Mouse (Mus musculus) brown adipose tissue, adult 24 weeks (tissue): Measurements from ENCODE around the gene Thada. TPM values are rescaled to one million over a fixed set of nuclear protein-coding genes. Genes with fewer than 3 reads are reported as not detected.
"Not testable (repeated sequence)": the region's sequence is repeated elsewhere in the genome, so short reads cannot be mapped to it uniquely, and the experiment has no call there.

Experiments
- H3K27ac ChIP-seq: fragments of 200-500 bp; replicated peaks from 2 replicates; pipeline ENCODE4 v1.5.1; 2012; ENCODE audit warnings: low read depth, mild to moderate bottlenecking, low read length
- H3K4me1 ChIP-seq: fragments of 200-500 bp; 2 replicates; pipeline ENCODE4 v1.6.1; 2012; ENCODE audit warnings: low read length, mixed read lengths; ENCODE audit not compliant: control insufficient read depth, insufficient read depth, insufficient read length
- H3K4me3 ChIP-seq: fragments of 200-500 bp; 2 replicates; pipeline ENCODE4 v1.5.1; 2012; ENCODE audit warnings: low read depth, mild to moderate bottlenecking, low read length, moderate library complexity; ENCODE audit not compliant: insufficient read depth
- polyA plus RNA-seq: library from polyadenylated mRNA; stranded (reverse); fragments of >200 nt; gene quantifications from 2 replicates; pipeline ENCODE4 v1.2.4, GENCODE M21; 2012; ENCODE audit not compliant: missing spikeins, insufficient read depth, insufficient read length

Thada gene
- polyA plus RNA-seq, 1 experiment = 4.7 TPM

GRCm38 (mm10) chr17:84236781-84237557 lies 229.0 kb downstream of the Thada start:
- Histone ChIP-seq H3K4me1 (peaks cover 7% of the 10 kb centered on the region), H3K4me3 (no peak overlapping the region), H3K27ac (peak overlapping the region; percentile 45; the same call in 1 of the 2 replicates)

GRCm38 (mm10) chr17:84235399-84235928 lies 230.5 kb downstream of the Thada start:
- Histone ChIP-seq H3K4me1 (peaks cover 7% of the 10 kb centered on the region), H3K4me3 (no peak overlapping the region), H3K27ac (no peak overlapping the region)

GRCm38 (mm10) chr17:84234785-84235184 lies 231.2 kb downstream of the Thada start:
- not testable (repeated sequence) for H3K4me3 ChIP-seq, H3K4me1 ChIP-seq

GRCm38 (mm10) chr17:84233758-84234157 lies 232.2 kb downstream of the Thada start:
- no peak overlapping the region for H3K27ac ChIP-seq
- peaks cover 7% of the 10 kb centered on the region for H3K4me1 ChIP-seq

More at GRCm38 (mm10) chr17:84234785-84235184, 231.2 kb downstream of the Thada start:
- not testable (repeated sequence) for H3K27ac ChIP-seq

GRCm38 (mm10) chr17:84231361-84231760 lies 234.6 kb downstream of the Thada start:
- Histone ChIP-seq H3K4me3 (no peak overlapping the region), H3K27ac (no peak overlapping the region), H3K4me1 (peaks cover 4% of the 10 kb centered on the region)

More at GRCm38 (mm10) chr17:84233758-84234157, 232.2 kb downstream of the Thada start:
- no peak overlapping the region for H3K4me3 ChIP-seq

- peaks cover 3% of the 10 kb centered on the region for H3K4me1 ChIP-seq
- no peak overlapping the region for H3K4me3 ChIP-seq
- H3K27ac ChIP-seq = no peak overlapping the region
These were observed 237.8 kb downstream of the Thada start for GRCm38 (mm10) chr17:84228223-84228622.

- H3K4me3 ChIP-seq = no peak overlapping the region
- peaks cover 3% of the 10 kb centered on the region for H3K4me1 ChIP-seq
- no peak overlapping the region for H3K27ac ChIP-seq
These were observed 239.3 kb downstream of the Thada start for GRCm38 (mm10) chr17:84226681-84227080.

GRCm38 (mm10) chr17:84226231-84226630 lies 239.8 kb downstream of the Thada start:
- Histone ChIP-seq H3K27ac (no peak overlapping the region), H3K4me1 (peaks cover 3% of the 10 kb centered on the region), H3K4me3 (no peak overlapping the region)

- Histone ChIP-seq H3K4me3 (no peak overlapping the region), H3K27ac (no peak overlapping the region), H3K4me1 (peaks cover 3% of the 10 kb centered on the region)
These were observed 241.7 kb downstream of the Thada start for GRCm38 (mm10) chr17:84224217-84224887.

GRCm38 (mm10) chr17:84218841-84219240 lies 247.2 kb downstream of the Thada start:
- H3K4me1 ChIP-seq, H3K27ac ChIP-seq, H3K4me3 ChIP-seq: not testable (repeated sequence)

- Histone ChIP-seq H3K4me3 (no peak overlapping the region), H3K27ac (no peak overlapping the region)
These were observed 248.3 kb downstream of the Thada start for GRCm38 (mm10) chr17:84217696-84218095.

GRCm38 (mm10) chr17:84215264-84215960 lies 250.6 kb downstream of the Thada start:
- Histone ChIP-seq H3K4me3 (no peak overlapping the region), H3K4me1 (peaks cover 6% of the 10 kb centered on the region), H3K27ac (peak overlapping the region; percentile 77)

More at GRCm38 (mm10) chr17:84217696-84218095, 248.3 kb downstream of the Thada start:
- peaks cover 6% of the 10 kb centered on the region for H3K4me1 ChIP-seq

GRCm38 (mm10) chr17:84213464-84213863 lies 252.5 kb downstream of the Thada start:
- Histone ChIP-seq H3K4me1 (peaks cover 6% of the 10 kb centered on the region), H3K4me3 (no peak overlapping the region), H3K27ac (no peak overlapping the region)

GRCm38 (mm10) chr17:84207611-84208010 lies 258.4 kb downstream of the Thada start:
- Histone ChIP-seq H3K27ac (no peak overlapping the region), H3K4me1 (peaks cover 3% of the 10 kb centered on the region), H3K4me3 (no peak overlapping the region)

- Histone ChIP-seq H3K4me1 (peaks cover 3% of the 10 kb centered on the region), H3K4me3 (no peak overlapping the region)
These were observed 259.8 kb downstream of the Thada start for GRCm38 (mm10) chr17:84206239-84206638.

More at GRCm38 (mm10) chr17:84206239-84206638, 259.8 kb downstream of the Thada start:
- H3K27ac ChIP-seq = no peak overlapping the region
